Mouse (Mus musculus) ZHBTc4 (cell line): Measurements from ENCODE around the gene Zfp462.

ENCODE experiments used
- DNase-seq: peaks from one replicate; pipeline ENCODE4 v3.0.0-alpha.2; 2011; ENCODE audit warnings: low read depth, low spot score

The Zfp462 gene

GRCm38 (mm10) chr4:54944921-54945430 lies at the start of gene Zfp462:
TSS of gene Zfp462 (plus strand) at chr4:54945048.
- peak; percentile 87 for DNase-seq

DNA sequence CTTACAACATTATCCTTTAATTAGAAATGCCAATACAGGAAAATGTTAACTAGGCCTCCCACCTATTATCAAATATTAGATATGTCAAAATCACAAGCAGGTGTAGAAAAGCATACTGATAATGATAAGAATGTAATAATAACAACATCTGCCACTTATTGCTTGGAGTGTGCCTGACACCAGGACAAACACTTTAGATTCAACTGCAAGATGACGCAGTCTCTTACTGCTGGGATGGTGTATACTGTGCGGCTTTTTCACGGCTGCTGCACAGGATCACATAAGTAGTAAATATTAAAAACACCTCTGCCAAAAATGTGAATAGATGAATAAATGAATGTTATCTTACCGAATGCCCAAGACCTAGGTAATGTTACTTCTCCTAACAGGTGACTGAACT lies 48.8 kb upstream of the Zfp462 start:
- no peak for DNase-seq

- DNase-seq, result no peak
These were observed 40.2 kb upstream of the Zfp462 start for GRCm38 (mm10) chr4:54904641-54905040.

- DNase-seq, result no peak
These were observed 39.4 kb upstream of the Zfp462 start for GRCm38 (mm10) chr4:54905399-54905953.

DNA sequence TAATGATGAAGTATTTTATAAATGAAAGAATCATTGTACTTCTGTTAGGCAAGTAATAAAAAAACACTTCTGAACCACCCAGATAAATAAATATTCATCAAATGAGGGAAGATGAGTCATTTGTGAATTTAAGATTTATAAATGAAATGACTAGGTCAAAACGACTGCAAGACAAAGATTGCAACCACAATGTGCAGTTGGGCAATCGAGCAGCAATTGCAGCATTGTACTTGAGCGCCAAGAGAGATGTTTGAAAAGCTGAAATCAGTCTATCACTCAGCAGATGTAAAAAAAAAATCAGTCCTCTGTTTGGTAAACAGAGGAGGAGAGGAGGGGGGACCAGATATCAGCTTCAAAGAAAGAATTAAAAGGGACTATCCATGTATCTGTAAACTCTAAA lies 34.5 kb upstream of the Zfp462 start:
- no peak for DNase-seq

- no peak for DNase-seq
These were observed 26.6 kb upstream of the Zfp462 start for GRCm38 (mm10) chr4:54918276-54918675.

DNA sequence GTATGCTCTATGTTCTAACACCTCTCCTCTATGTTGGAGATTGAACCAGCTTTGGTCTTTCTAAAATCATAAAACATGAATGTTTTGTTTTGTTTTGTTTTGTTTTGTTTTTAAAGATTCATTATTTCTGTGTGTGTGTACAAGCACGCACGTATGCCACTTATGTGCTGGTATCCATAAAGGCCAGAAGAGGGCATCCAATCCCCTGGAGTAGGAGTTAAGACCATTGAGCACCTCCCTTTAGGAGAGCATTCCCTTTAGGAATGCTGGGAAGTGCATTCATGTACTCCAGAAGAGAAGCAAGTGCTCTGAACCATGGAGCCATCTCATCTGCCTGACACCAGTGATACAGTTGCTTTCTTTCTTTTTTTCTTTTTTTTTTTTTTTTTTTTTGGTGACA lies 21.5 kb upstream of the Zfp462 start:
- DNase-seq, result peak; percentile 87

DNA sequence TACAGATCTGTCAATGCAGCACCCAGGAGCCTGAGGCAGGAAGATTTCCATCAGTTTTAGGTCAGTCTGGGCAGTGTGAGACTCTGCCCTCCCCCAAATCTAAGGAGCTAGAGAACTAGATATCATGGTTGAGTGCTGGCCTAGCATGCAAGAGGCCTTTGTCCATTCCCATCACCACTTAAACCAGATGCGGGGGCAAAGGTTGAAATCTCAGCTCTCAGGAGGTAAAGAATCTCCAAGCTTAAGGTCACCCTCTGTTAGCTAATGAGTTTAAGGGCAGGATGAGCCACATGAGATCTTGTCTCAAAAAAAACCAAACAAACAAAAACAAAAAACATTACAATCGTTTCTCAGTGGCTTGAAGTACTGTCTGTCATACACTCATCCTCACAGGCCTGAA lies 20.5 kb upstream of the Zfp462 start:
- no peak for DNase-seq

GRCm38 (mm10) chr4:54926456-54926855 lies 18.4 kb upstream of the Zfp462 start:
- DNase-seq, result peak; percentile 88

GRCm38 (mm10) chr4:54927321-54928062 lies 17.4 kb upstream of the Zfp462 start:
- peak; percentile 26 for DNase-seq

- no peak for DNase-seq
These were observed 15.2 kb upstream of the Zfp462 start for GRCm38 (mm10) chr4:54929686-54930085.

- DNase-seq, result peak; percentile 23
These were observed 12.2 kb upstream of the Zfp462 start for GRCm38 (mm10) chr4:54932668-54933067.

- DNase-seq, result peak; percentile 53
These were observed 7.7 kb upstream of the Zfp462 start for GRCm38 (mm10) chr4:54937161-54937560.

- peak; percentile 70 for DNase-seq
These were observed 976 bp downstream of the Zfp462 start for GRCm38 (mm10) chr4:54945603-54946445.

GRCm38 (mm10) chr4:54946662-54947055 lies 1.8 kb downstream of the Zfp462 start:
- DNase-seq, result no peak

DNA sequence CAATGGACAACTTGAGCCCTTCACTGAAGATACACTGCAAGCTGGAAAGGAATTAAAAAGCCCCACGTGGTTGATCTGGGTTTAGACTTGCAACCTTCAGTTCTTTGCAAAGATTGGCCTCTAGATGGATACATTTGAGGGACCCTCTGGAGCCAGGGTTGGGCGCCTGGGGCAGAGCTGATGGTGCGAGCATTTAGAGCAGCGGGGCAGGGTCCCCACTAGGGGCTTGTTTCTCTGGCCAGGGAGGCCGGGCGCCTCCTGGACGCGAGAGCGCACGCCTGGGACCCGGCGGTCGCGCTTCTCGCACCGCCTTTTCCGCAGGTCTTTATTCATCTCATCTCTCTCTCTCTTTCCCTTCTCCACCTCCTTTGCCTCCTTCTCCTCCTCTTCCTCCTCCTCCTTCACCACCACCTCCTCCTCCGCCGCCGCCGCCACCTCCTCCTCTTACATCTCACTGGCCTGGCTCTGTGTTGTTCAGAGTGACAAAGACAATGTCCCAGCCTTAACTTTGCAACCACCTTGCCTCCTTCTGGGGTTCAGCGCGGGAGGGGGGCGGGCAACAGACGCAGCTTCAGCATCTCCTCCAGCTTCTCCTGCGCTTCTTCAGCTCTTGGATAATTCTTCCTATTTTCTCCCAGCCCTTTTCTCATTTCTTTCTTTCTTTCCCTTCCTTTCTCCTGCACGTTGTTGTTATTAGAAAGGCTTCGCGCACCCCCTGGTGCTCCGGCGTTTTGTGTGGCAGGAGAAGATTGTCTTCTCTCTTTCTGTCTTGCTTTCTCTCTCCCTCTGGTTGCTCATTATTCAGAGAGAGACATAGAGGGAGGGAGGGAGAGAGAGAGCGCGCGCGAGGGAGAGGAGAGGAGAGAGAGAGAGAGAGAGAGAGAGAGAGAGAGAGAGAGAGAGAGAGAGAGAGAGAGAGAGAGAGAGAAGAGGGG lies 2.5 kb downstream of the Zfp462 start:
- peak; percentile 60 for DNase-seq

- peak; percentile 66 for DNase-seq
These were observed 3.3 kb downstream of the Zfp462 start for GRCm38 (mm10) chr4:54947991-54948615.

- peak; percentile 36 for DNase-seq
These were observed 4.0 kb downstream of the Zfp462 start for GRCm38 (mm10) chr4:54948616-54949560.

DNA sequence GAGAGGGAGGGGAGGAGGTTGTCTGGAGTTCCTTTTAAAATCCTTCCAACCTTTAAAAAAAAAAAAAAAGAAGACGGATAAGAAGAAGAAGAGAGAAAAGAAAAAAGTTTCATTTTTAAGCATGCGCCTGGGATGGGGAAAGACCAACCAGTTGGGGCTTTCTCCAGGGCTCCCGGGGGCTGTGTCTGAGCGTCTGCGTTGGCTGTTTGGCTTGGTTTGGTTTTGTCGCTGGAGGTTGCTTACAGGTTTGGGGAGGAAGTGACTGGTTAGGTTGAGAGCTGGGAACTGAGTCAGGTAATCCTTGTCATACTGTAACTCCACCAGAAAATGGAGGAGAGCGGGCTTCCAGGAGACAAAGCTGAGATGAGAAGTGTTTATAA lies 4.7 kb downstream of the Zfp462 start:
- peak; percentile 26 for DNase-seq

GRCm38 (mm10) chr4:54950136-54950535 lies 5.3 kb downstream of the Zfp462 start:
- DNase-seq, result no peak
